Mouse (Mus musculus): Measurements from ENCODE around the gene Crybb3. TPM values are rescaled to one million over a fixed set of nuclear protein-coding genes. Genes with fewer than 3 reads are reported as not detected.

The Crybb3 gene
- total and polyA plus RNA-seq, 3 experiments = not detected

DNA sequence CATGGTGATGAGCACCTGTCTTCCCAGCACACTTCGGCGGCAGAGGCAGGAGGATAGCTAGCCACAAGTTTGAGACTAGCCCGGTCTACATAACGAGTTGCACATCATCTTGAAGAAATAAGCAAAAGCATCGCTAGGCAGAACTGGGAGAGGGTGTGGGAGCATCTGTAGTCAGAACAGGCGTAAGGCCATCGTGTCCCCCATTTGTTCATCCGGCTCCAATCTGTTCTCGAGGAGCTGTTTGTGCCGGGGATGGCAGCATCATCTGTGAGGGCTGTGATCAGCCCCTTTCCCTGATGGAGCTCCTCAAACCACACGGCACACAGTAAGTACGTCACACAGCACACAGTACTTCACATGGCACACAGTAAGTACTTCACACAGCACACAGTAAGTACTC is 45.1 kb upstream of the Crybb3 start:
- dilution Hi-C loops (cut with MboI; ENCODE audit: extremely low pct_ligation_motif_present, extremely low pct_unique_long_range_greater_than_20kb, low sequenced_read_pairs) = no loop called here
- no peaks in the 10 kb centered on the region for H3K27me3 ChIP-seq (replicated peaks)
- H3K4me2 ChIP-seq (ENCODE audit: insufficient read depth, low read depth, poor library complexity, severe bottlenecking) = no peak overlapping the region
- no peak for DNase-seq (ENCODE audit: extremely low read depth)
- in situ Hi-C loops (cut with MboI; ENCODE audit: low pct_ligation_motif_present, low pct_unique_long_range_greater_than_20kb, low sequenced_read_pairs) = no loop called here
- no peaks in the 10 kb centered on the region for H3K9me3 ChIP-seq (replicated peaks; ENCODE audit: low read length)
- H3K27ac ChIP-seq (ENCODE audit: insufficient read depth, low read depth) = no peak overlapping the region
- H3K9ac ChIP-seq (ENCODE audit: insufficient read depth, low read depth) = no peak overlapping the region
- no peak overlapping the region for H3K4me3 ChIP-seq (replicated peaks in 1 of 3; ENCODE audit: low read depth in 2 of 3, low read length in 2 of 3, poor library complexity in 1 of 3)
- TF ChIP-seq USF2 (conservative IDR thresholded peaks at IDR 0.05; ENCODE audit: low read depth, low read length) (no peak), MYC (IDR thresholded peaks at IDR 0.05; ENCODE audit: low read depth, low read length) (no peak), EP300 (IDR thresholded peaks at IDR 0.05; ENCODE audit: low read length) (no peak), TCF12 (IDR thresholded peaks at IDR 0.05; ENCODE audit: low read depth, low read length) (no peak), RCOR1 (conservative IDR thresholded peaks at IDR 0.05; ENCODE audit: low read depth, low read length) (no peak), MAZ (IDR thresholded peaks at IDR 0.05; ENCODE audit: low read depth, low read length) (no peak), IRF4 (IDR thresholded peaks at IDR 0.05; ENCODE audit: low read depth, low read length) (no peak), TBP (conservative IDR thresholded peaks at IDR 0.05; ENCODE audit: low read depth, low read length) (no peak), UBTF (IDR thresholded peaks at IDR 0.05; ENCODE audit: low read depth, low read length) (no peak), GABPA (IDR thresholded peaks at IDR 0.05; ENCODE audit: insufficient replicate concordance, low read depth, low read length) (no peak)
- H3K4me1 ChIP-seq (ENCODE audit: control insufficient read depth in 1 of 2, insufficient read depth in 2 of 2) = peaks cover 3 to 72% of the 10 kb centered on the region in 2 experiments; a peak in 3 of 4 replicates
- peaks cover 0 to 3% of the 10 kb centered on the region in 2 experiments for H3K36me3 ChIP-seq (replicated peaks in 1 of 2; ENCODE audit: control insufficient read depth in 1 of 2, insufficient read depth in 1 of 2, low read length in 1 of 2)
- H3K79me2 ChIP-seq (replicated peaks; ENCODE audit: control insufficient read depth, extremely low read depth, insufficient read depth, poor library complexity, severe bottlenecking) = no peaks in the 10 kb centered on the region

DNA sequence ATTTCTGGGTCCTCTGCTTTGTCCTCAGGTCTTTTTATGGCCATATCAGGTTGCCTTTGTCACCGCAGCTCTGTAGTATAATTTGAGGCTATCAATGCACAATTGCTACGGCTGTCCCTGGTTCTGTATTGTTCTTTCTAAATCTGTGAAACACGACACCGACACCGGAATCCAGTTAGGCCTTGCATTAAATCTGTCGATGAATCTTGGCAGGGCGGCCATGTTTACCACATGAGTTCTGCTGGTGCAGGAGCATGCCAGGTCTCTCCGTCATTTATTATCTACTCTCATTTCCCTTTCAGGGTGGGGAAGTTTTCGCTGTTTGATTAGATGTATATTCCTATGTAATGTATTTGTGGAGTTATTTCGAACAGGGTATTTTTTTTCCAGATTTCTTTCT is 42.3 kb upstream of the Crybb3 start:
- Histone ChIP-seq H3K79me2 (replicated peaks; ENCODE audit: control insufficient read depth, extremely low read depth, insufficient read depth, poor library complexity, severe bottlenecking) (no peaks in the 10 kb centered on the region), H3K4me3 (replicated peaks in 1 of 3; ENCODE audit: low read depth in 2 of 3, low read length in 2 of 3, poor library complexity in 1 of 3) (no peak overlapping the region), H3K4me2 (ENCODE audit: insufficient read depth, low read depth, poor library complexity, severe bottlenecking) (no peak overlapping the region), H3K9ac (ENCODE audit: insufficient read depth, low read depth) (no peak overlapping the region), H3K27ac (ENCODE audit: insufficient read depth, low read depth) (no peak overlapping the region), H3K27me3 (replicated peaks) (no peaks in the 10 kb centered on the region), H3K36me3 (replicated peaks in 1 of 2; ENCODE audit: control insufficient read depth in 1 of 2, insufficient read depth in 1 of 2, low read length in 1 of 2) (no peaks in the 10 kb centered on the region), H3K9me3 (replicated peaks; ENCODE audit: low read length) (no peaks in the 10 kb centered on the region), H3K4me1 (ENCODE audit: control insufficient read depth in 1 of 2, insufficient read depth in 2 of 2) (peaks cover 3 to 82% of the 10 kb centered on the region in 2 experiments; a peak in 3 of 4 replicates)
- in situ Hi-C loops (cut with MboI; ENCODE audit: low pct_ligation_motif_present, low pct_unique_long_range_greater_than_20kb, low sequenced_read_pairs) (no loop called here), dilution Hi-C loops (cut with MboI; ENCODE audit: extremely low pct_ligation_motif_present, extremely low pct_unique_long_range_greater_than_20kb, low sequenced_read_pairs) (no loop called here)
- no peak for DNase-seq (ENCODE audit: extremely low read depth)
- TF ChIP-seq TCF12 (IDR thresholded peaks at IDR 0.05; ENCODE audit: low read depth, low read length) (no peak), SIN3A (IDR thresholded peaks at IDR 0.05; ENCODE audit: low read length) (no peak), ZKSCAN1 (IDR thresholded peaks at IDR 0.05; ENCODE audit: borderline replicate concordance, low read depth, low read length) (no peak), SMC3 (IDR thresholded peaks at IDR 0.05; ENCODE audit: low read depth, low read length) (no peak), IRF4 (IDR thresholded peaks at IDR 0.05; ENCODE audit: low read depth, low read length) (no peak), ELF1 (IDR thresholded peaks at IDR 0.05; ENCODE audit: low read depth, low read length) (no peak), NRF1 (IDR thresholded peaks at IDR 0.05; ENCODE audit: low read depth, low read length) (no peak), POLR2A (IDR thresholded peaks at IDR 0.05; ENCODE audit: low read depth, low read length) (no peak), ETS1 (conservative IDR thresholded peaks at IDR 0.05; ENCODE audit: low read depth, low read length) (no peak), NELFE (IDR thresholded peaks at IDR 0.05; ENCODE audit: low read depth, low read length) (no peak), JUN (IDR thresholded peaks at IDR 0.05; ENCODE audit: insufficient read depth, low read depth, low read length) (no peak), PAX5 (IDR thresholded peaks at IDR 0.05; ENCODE audit: low read length) (no peak), MXI1 (IDR thresholded peaks at IDR 0.05; ENCODE audit: low read depth, low read length) (no peak), ZNF384 (IDR thresholded peaks at IDR 0.05; ENCODE audit: low read depth, low read length) (no peak), USF2 (conservative IDR thresholded peaks at IDR 0.05; ENCODE audit: low read depth, low read length) (no peak), BHLHE40 (IDR thresholded peaks at IDR 0.05; ENCODE audit: low read depth, low read length) (no peak), CHD2 (IDR thresholded peaks at IDR 0.05; ENCODE audit: low read length) (no peak), EP300 (IDR thresholded peaks at IDR 0.05; ENCODE audit: low read length) (no peak), POLR2AphosphoS2 (IDR thresholded peaks at IDR 0.05; ENCODE audit: low read depth, low read length) (no peak), HCFC1 (IDR thresholded peaks at IDR 0.05; ENCODE audit: low read depth, low read length) (no peak)
